In genomic region chr6:100072261-100072968, GRCm38 (mm10) we compare ENCODE assay signal across 12 mouse cellular contexts.
A peak's percentile ranks its signal among the peaks of the same experiment; 100 is the strongest.
DNase-seq lines count a peak whose midpoint lies in the region; ATAC-seq and TF ChIP-seq lines count a peak whose summit lies in the region.
"Had no signal": no experiment of that assay in that cellular context is flagged by ENCODE, and none has a peak within 500 bp of the region (broad histone marks: within the 10 kb centered on the region; RNA-seq: fewer than 3 reads in every experiment).

No protein-coding gene starts in this region.

- no peak for TF ChIP-seq EP300 in lung, postnatal 0 days (IDR thresholded peaks at IDR 0.05)

- H3K27me3 ChIP-seq in hindbrain, postnatal 0 days (ENCODE audit: insufficient read depth, low read length): peaks cover 6% of the 10 kb centered on the region; the same call in 1 of the 2 replicates
- peaks cover 3% of the 10 kb centered on the region; the same call in 1 of the 2 replicates for H3K27me3 ChIP-seq in hindbrain, embryonic 12.5 days
- H3K27me3 ChIP-seq in lung, postnatal 0 days (replicated peaks; ENCODE audit: insufficient read depth, low read length): no peaks in the 10 kb centered on the region
- H3K27me3 ChIP-seq: embryonic facial prominence, embryonic 12.5 days had no signal

- no peak overlapping the region for H3K27ac ChIP-seq in hindbrain, postnatal 0 days
- no peak overlapping the region for H3K27ac ChIP-seq in hindbrain, embryonic 12.5 days
- no peak overlapping the region for H3K27ac ChIP-seq in lung, postnatal 0 days (ENCODE audit: low read length)
- H3K27ac ChIP-seq: embryonic facial prominence, embryonic 12.5 days; layer of hippocampus, adult 2 months; limb, embryonic 15.5 days had no signal

- TF ChIP-seq CTCF in hindbrain, postnatal 0 days (IDR thresholded peaks at IDR 0.05; ENCODE audit: low read depth): no peak
- TF ChIP-seq CTCF in lung, postnatal 0 days (IDR thresholded peaks at IDR 0.05): no peak

- WGBS in hindbrain, postnatal 0 days: 35% methylated on average over 6 of the region's 6 CpGs
- 60% methylated on average over 6 of the region's 6 CpGs for WGBS in hindbrain, embryonic 12.5 days
- 28% methylated on average over 6 of the region's 6 CpGs for WGBS in lung, postnatal 0 days

- H3K9ac ChIP-seq in hindbrain, postnatal 0 days (replicated peaks; ENCODE audit: low read length): no peak overlapping the region
- H3K9ac ChIP-seq in hindbrain, embryonic 12.5 days: no peak overlapping the region
- H3K9ac ChIP-seq in lung, postnatal 0 days (replicated peaks; ENCODE audit: low read depth): no peak overlapping the region
- H3K9ac ChIP-seq: embryonic facial prominence, embryonic 12.5 days; limb, embryonic 15.5 days had no signal

- DNase-seq in cerebellum, adult 11 months: peak; percentile 24
- no peak for DNase-seq in cerebellum, adult 11-12 months
- DNase-seq in hindbrain, postnatal 0 days (ENCODE audit: low spot score): peak; percentile 61
- DNase-seq in lung, postnatal 0 days (ENCODE audit: low spot score): peak; percentile 50
- DNase-seq in lung, postnatal 25 days (ENCODE audit: low spot score): no peak
- DNase-seq in cerebellum, postnatal 14 days: peak; percentile 62 to 79
- DNase-seq in spleen, postnatal 36 days (ENCODE audit: low spot score in 2 of 2): no peak
- DNase-seq: thymus, adult 18-20 months had no signal

- no peak for ATAC-seq in hindbrain, postnatal 0 days
- ATAC-seq in hindbrain, embryonic 12.5 days (ENCODE audit: low FRiP score): no peak
- no peak for ATAC-seq in lung, postnatal 0 days

- 0 out of 2 replicates have a peak, but pooled peaks cover 3% of the 10 kb centered on the region for H3K4me1 ChIP-seq in hindbrain, postnatal 0 days (ENCODE audit: insufficient read depth, low read length)
- H3K4me1 ChIP-seq in hindbrain, embryonic 12.5 days: peaks cover 30% of the 10 kb centered on the region
- H3K4me1 ChIP-seq in lung, postnatal 0 days (ENCODE audit: insufficient read depth, low read depth, low read length): peaks cover 3% of the 10 kb centered on the region

- no peak overlapping the region for H3K4me2 ChIP-seq in hindbrain, postnatal 0 days (ENCODE audit: low read depth, low read length)
- no peak overlapping the region for H3K4me2 ChIP-seq in hindbrain, embryonic 12.5 days (replicated peaks)
- H3K4me2 ChIP-seq in lung, postnatal 0 days (replicated peaks; ENCODE audit: low read depth, low read length): no peak overlapping the region
- H3K4me2 ChIP-seq: embryonic facial prominence, embryonic 12.5 days; limb, embryonic 15.5 days had no signal

- H3K9me3 ChIP-seq in hindbrain, postnatal 0 days (ENCODE audit: low read length): no peaks in the 10 kb centered on the region
- no peaks in the 10 kb centered on the region; the same call in 1 of the 2 replicates for H3K9me3 ChIP-seq in hindbrain, embryonic 12.5 days (replicated peaks)
- no peaks in the 10 kb centered on the region for H3K9me3 ChIP-seq in lung, postnatal 0 days (ENCODE audit: low read length)
- H3K9me3 ChIP-seq: limb, embryonic 15.5 days had no signal

- no peaks in the 10 kb centered on the region for H3K36me3 ChIP-seq in hindbrain, postnatal 0 days (ENCODE audit: insufficient read depth, low read length)
- H3K36me3 ChIP-seq in hindbrain, embryonic 12.5 days: no peaks in the 10 kb centered on the region
- H3K36me3 ChIP-seq in lung, postnatal 0 days (ENCODE audit: insufficient read depth, low read length): no peaks in the 10 kb centered on the region
- H3K36me3 ChIP-seq: embryonic facial prominence, embryonic 12.5 days; limb, embryonic 15.5 days had no signal

- H3K4me3 ChIP-seq in hindbrain, postnatal 0 days (ENCODE audit: low read length): no peak overlapping the region
- H3K4me3 ChIP-seq in hindbrain, embryonic 12.5 days: no peak overlapping the region
- H3K4me3 ChIP-seq in lung, postnatal 0 days (ENCODE audit: low read depth, low read length): no peak overlapping the region
- H3K4me3 ChIP-seq: embryonic facial prominence, embryonic 12.5 days; layer of hippocampus, adult 2 months; limb, embryonic 15.5 days had no signal

Comparison
In these comparisons a context has a peak if more than half of its experiments do, and no peak if none do; other contexts are left out.
1. DNase-seq: peak in cerebellum, adult 11 months (single experiment), hindbrain, postnatal 0 days (single experiment), lung, postnatal 0 days (single experiment) and cerebellum, postnatal 14 days (2 of 2); none in cerebellum, adult 11-12 months (single experiment), lung, postnatal 25 days (single experiment) and spleen, postnatal 36 days (0 of 2).